Mouse (Mus musculus): ENCODE data around the gene Vps37b.

Vps37b gene

GRCm38 (mm10) chr5:124046741-124047401 lies 14.8 kb upstream of the Vps37b start:
- DNase-seq (ENCODE audit: low read depth, low spot score), result no peak

- no peak for DNase-seq (ENCODE audit: low read depth, low spot score)
Observed at GRCm38 (mm10) chr5:124045453-124046010, 13.5 kb upstream of the Vps37b start.

GRCm38 (mm10) chr5:124043999-124044398 lies 11.9 kb upstream of the Vps37b start:
- DNase-seq (ENCODE audit: low read depth, low spot score), result no peak

GRCm38 (mm10) chr5:124043212-124043978 lies 11.3 kb upstream of the Vps37b start:
- no peak for DNase-seq (ENCODE audit: low read depth, low spot score)

GRCm38 (mm10) chr5:124041097-124041496 lies 9.0 kb upstream of the Vps37b start:
- DNase-seq (ENCODE audit: low read depth, low spot score), result no peak

GRCm38 (mm10) chr5:124039602-124040001 lies 7.5 kb upstream of the Vps37b start:
- DNase-seq (ENCODE audit: low read depth, low spot score), result no peak

GRCm38 (mm10) chr5:124036836-124037235 lies 4.8 kb upstream of the Vps37b start:
- no peak for DNase-seq (ENCODE audit: low read depth, low spot score)

GRCm38 (mm10) chr5:124036341-124036740 lies 4.3 kb upstream of the Vps37b start:
- no peak for DNase-seq (ENCODE audit: low read depth, low spot score)

GRCm38 (mm10) chr5:124035806-124036205 lies 3.7 kb upstream of the Vps37b start:
- no peak for DNase-seq (ENCODE audit: low read depth, low spot score)

- DNase-seq (ENCODE audit: low read depth, low spot score), result no peak
Observed at GRCm38 (mm10) chr5:124035406-124035805, 3.3 kb upstream of the Vps37b start.

GRCm38 (mm10) chr5:124034471-124034870 lies 2.4 kb upstream of the Vps37b start:
- DNase-seq (ENCODE audit: low read depth, low spot score), result no peak

GRCm38 (mm10) chr5:124031068-124031955 lies 758 bp downstream of the Vps37b start:
- no peak for DNase-seq (ENCODE audit: low read depth, low spot score)

GRCm38 (mm10) chr5:124030386-124031067 lies 1.5 kb downstream of the Vps37b start:
- DNase-seq (ENCODE audit: low read depth, low spot score), result no peak

- DNase-seq (ENCODE audit: low read depth, low spot score), result no peak
Observed at GRCm38 (mm10) chr5:124029220-124030035, 2.6 kb downstream of the Vps37b start.

GRCm38 (mm10) chr5:124028680-124029079 lies 3.4 kb downstream of the Vps37b start:
- DNase-seq (ENCODE audit: low read depth, low spot score), result no peak

- no peak for DNase-seq (ENCODE audit: low read depth, low spot score)
Observed at GRCm38 (mm10) chr5:124027702-124028470, 4.2 kb downstream of the Vps37b start.

- DNase-seq (ENCODE audit: low read depth, low spot score), result no peak
Observed at GRCm38 (mm10) chr5:124026568-124026967, 5.5 kb downstream of the Vps37b start.

- no peak for DNase-seq (ENCODE audit: low read depth, low spot score)
Observed at GRCm38 (mm10) chr5:124025587-124026441, 6.3 kb downstream of the Vps37b start.

- DNase-seq (ENCODE audit: low read depth, low spot score), result no peak
Observed at GRCm38 (mm10) chr5:124025146-124025545, 6.9 kb downstream of the Vps37b start.
